Mouse (Mus musculus) CH12.LX (cell line): ENCODE results near the gene Cacna1h. TPM values are rescaled to one million over a fixed set of nuclear protein-coding genes. Genes with fewer than 3 reads are reported as not detected.

Experiments
- DNase-seq: peaks from one replicate; pipeline ENCODE4 v3.0.0-alpha.2; 2013; ENCODE audit errors: extremely low read depth
- H3K27ac ChIP-seq: 2 replicates; pipeline ENCODE4 v1.5.1; 2012; ENCODE audit warnings: low read depth, mild to moderate bottlenecking, control low read depth, moderate library complexity; ENCODE audit not compliant: insufficient read depth
- H3K27me3 ChIP-seq: replicated peaks from 2 replicates; pipeline ENCODE3; 2012; ENCODE audit warnings: inconsistent platforms
- H3K36me3 ChIP-seq, 2 experiments: replicated peaks in 1 of 2; 2 replicates each; pipeline versions ENCODE3 to v1.6.1; 2012; ENCODE audit warnings: inconsistent platforms in 1 of 2, low read length in 1 of 2, mild to moderate bottlenecking in 1 of 2, mixed read lengths in 1 of 2, moderate library complexity in 1 of 2; ENCODE audit not compliant: control insufficient read depth in 1 of 2, insufficient read depth in 1 of 2
- H3K4me1 ChIP-seq, 2 experiments: 2 replicates each; pipeline ENCODE4 v1.6.1; 2012; ENCODE audit warnings: inconsistent platforms in 1 of 2, moderate library complexity in 1 of 2; ENCODE audit not compliant: insufficient read depth in 2 of 2, control insufficient read depth in 1 of 2
- H3K4me2 ChIP-seq: 2 replicates; pipeline ENCODE4 v1.6.1; 2012; ENCODE audit warnings: low read depth, mild to moderate bottlenecking, control low read depth; ENCODE audit not compliant: poor library complexity, insufficient read depth, severe bottlenecking
- H3K4me3 ChIP-seq, 3 experiments: fragments of 150-350 bp in 1 of 3; sonication (generic) in 1 of 3; replicated peaks in 1 of 3; 2 replicates each; pipeline versions ENCODE3 to v1.5.1; 2011 to 2012; ENCODE audit warnings: low read depth in 2 of 3, low read length in 2 of 3, mild to moderate bottlenecking in 2 of 3, moderate library complexity in 2 of 3, control low read depth in 1 of 3, improper control_type of control experiment in 1 of 3, inconsistent platforms in 1 of 3, mixed read lengths in 1 of 3; ENCODE audit not compliant: poor library complexity in 1 of 3
- H3K79me2 ChIP-seq: replicated peaks from 2 replicates; pipeline ENCODE4 v1.6.1; 2012; ENCODE audit warnings: mild to moderate bottlenecking, moderate library complexity; ENCODE audit not compliant: control insufficient read depth, poor library complexity, insufficient read depth, severe bottlenecking; ENCODE audit errors: extremely low read depth
- H3K9ac ChIP-seq: 2 replicates; pipeline ENCODE4 v1.6.1; 2012; ENCODE audit warnings: low read depth, mild to moderate bottlenecking, control low read depth, moderate library complexity; ENCODE audit not compliant: insufficient read depth
- H3K9me3 ChIP-seq: replicated peaks from 2 replicates; pipeline ENCODE3; 2012; ENCODE audit warnings: low read length, inconsistent platforms, mixed read lengths
- ELF1 ChIP-seq: IDR thresholded peaks from 2 replicates; pipeline ENCODE4 v1.6.1; 2014; ENCODE audit warnings: low read depth, mild to moderate bottlenecking, inconsistent platforms, low read length, improper control_type of control experiment
- EP300 ChIP-seq: IDR thresholded peaks from 2 replicates; pipeline ENCODE4 v1.6.1; 2011; ENCODE audit warnings: low read length, improper control_type of control experiment
- ETS1 ChIP-seq: conservative IDR thresholded peaks from 2 replicates; pipeline ENCODE4 v1.6.1; 2012; ENCODE audit warnings: low read depth, mild to moderate bottlenecking, inconsistent platforms, low read length, improper control_type of control experiment, moderate library complexity
- GABPA ChIP-seq: IDR thresholded peaks from 2 replicates; pipeline ENCODE4 v1.6.1; 2012; ENCODE audit warnings: low read depth, low read length, improper control_type of control experiment, inconsistent platforms; ENCODE audit not compliant: insufficient replicate concordance
- HCFC1 ChIP-seq: IDR thresholded peaks from 2 replicates; pipeline ENCODE4 v1.6.1; 2012; ENCODE audit warnings: low read depth, mild to moderate bottlenecking, inconsistent platforms, low read length, improper control_type of control experiment
- JUN ChIP-seq: IDR thresholded peaks from 2 replicates; pipeline ENCODE4 v1.6.1; 2011; ENCODE audit warnings: low read depth, mild to moderate bottlenecking, low read length, improper control_type of control experiment, moderate library complexity; ENCODE audit not compliant: insufficient read depth
- MAX ChIP-seq: IDR thresholded peaks from 2 replicates; pipeline ENCODE4 v1.6.1; 2011; ENCODE audit warnings: low read length, improper control_type of control experiment
- MAZ ChIP-seq: IDR thresholded peaks from 2 replicates; pipeline ENCODE4 v1.6.1; 2012; ENCODE audit warnings: low read depth, mild to moderate bottlenecking, inconsistent platforms, low read length, improper control_type of control experiment, moderate library complexity
- MEF2A ChIP-seq: IDR thresholded peaks from 2 replicates; pipeline ENCODE4 v1.6.1; 2014; ENCODE audit warnings: low read depth, mild to moderate bottlenecking, inconsistent platforms, low read length, improper control_type of control experiment, borderline replicate concordance
- MXI1 ChIP-seq: IDR thresholded peaks from 2 replicates; pipeline ENCODE4 v1.6.1; 2011; ENCODE audit warnings: mild to moderate bottlenecking, low read depth, low read length, improper control_type of control experiment
- MYC ChIP-seq: IDR thresholded peaks from 2 replicates; pipeline ENCODE4 v1.6.1; 2011; ENCODE audit warnings: low read depth, mild to moderate bottlenecking, improper control_type of control experiment, low read length
- NELFE ChIP-seq: IDR thresholded peaks from 2 replicates; pipeline ENCODE4 v1.6.1; 2011; ENCODE audit warnings: low read depth, low read length, improper control_type of control experiment
- NRF1 ChIP-seq: IDR thresholded peaks from 2 replicates; pipeline ENCODE4 v1.6.1; 2014; ENCODE audit warnings: low read depth, mild to moderate bottlenecking, inconsistent platforms, low read length, improper control_type of control experiment, moderate library complexity
- RAD21 ChIP-seq: IDR thresholded peaks from 2 replicates; pipeline ENCODE4 v1.6.1; 2011; ENCODE audit warnings: low read depth, mild to moderate bottlenecking, low read length, improper control_type of control experiment, moderate library complexity
- RCOR1 ChIP-seq: conservative IDR thresholded peaks from 2 replicates; pipeline ENCODE4 v1.6.1; 2012; ENCODE audit warnings: low read depth, mild to moderate bottlenecking, inconsistent platforms, low read length, improper control_type of control experiment
- SIN3A ChIP-seq: IDR thresholded peaks from 2 replicates; pipeline ENCODE4 v1.6.1; 2012; ENCODE audit warnings: low read length, improper control_type of control experiment, inconsistent platforms
- SMC3 ChIP-seq: IDR thresholded peaks from 2 replicates; pipeline ENCODE4 v1.6.1; 2011; ENCODE audit warnings: low read depth, low read length, improper control_type of control experiment
- TCF12 ChIP-seq: IDR thresholded peaks from 2 replicates; pipeline ENCODE4 v1.6.1; 2014; ENCODE audit warnings: low read depth, mild to moderate bottlenecking, inconsistent platforms, low read length, improper control_type of control experiment
- UBTF ChIP-seq: IDR thresholded peaks from 2 replicates; pipeline ENCODE4 v1.6.1; 2012; ENCODE audit warnings: low read depth, mild to moderate bottlenecking, inconsistent platforms, low read length, improper control_type of control experiment, moderate library complexity
- USF1 ChIP-seq: IDR thresholded peaks from 2 replicates; pipeline ENCODE4 v1.6.1; 2014; ENCODE audit warnings: low read depth, mild to moderate bottlenecking, inconsistent platforms, low read length, improper control_type of control experiment
- USF2 ChIP-seq: conservative IDR thresholded peaks from 2 replicates; pipeline ENCODE4 v1.6.1; 2011; ENCODE audit warnings: low read depth, low read length, improper control_type of control experiment
- ZC3H11A ChIP-seq: IDR thresholded peaks from 2 replicates; pipeline ENCODE4 v1.6.1; 2012; ENCODE audit warnings: low read depth, mild to moderate bottlenecking, inconsistent platforms, low read length, improper control_type of control experiment
- ZMIZ1 ChIP-seq: IDR thresholded peaks from 2 replicates; pipeline ENCODE4 v1.6.1; 2012; ENCODE audit warnings: low read depth, mild to moderate bottlenecking, inconsistent platforms, low read length, improper control_type of control experiment
- ZNF384 ChIP-seq: IDR thresholded peaks from 2 replicates; pipeline ENCODE4 v1.6.1; 2012; ENCODE audit warnings: low read depth, low read length, improper control_type of control experiment, inconsistent platforms
- dilution Hi-C: fragments of 300-500 bp; cut with MboI; formaldehyde crosslinking; loops from 2 replicates; pipeline ENCODE4 v1.14.3; 2020; ENCODE audit warnings: low sequenced_read_pairs; ENCODE audit not compliant: extremely low pct_unique_long_range_greater_than_20kb, extremely low pct_ligation_motif_present
- in situ Hi-C: fragments of 300-500 bp; cut with MboI; formaldehyde crosslinking; loops from 3 replicates; pipeline ENCODE4 v1.14.3; 2019; ENCODE audit warnings: low sequenced_read_pairs, low pct_ligation_motif_present, low pct_unique_long_range_greater_than_20kb, mixed read lengths
- polyA plus RNA-seq: library from polyadenylated mRNA; unstranded; fragments of >175 nt; gene quantifications from 2 replicates; pipeline ENCODE4 v1.2.1, GENCODE M21; 2012; ENCODE audit warnings: low read depth; ENCODE audit not compliant: insufficient read length
- total RNA-seq, 2 experiments: library from RNA; depleted of rRNA; stranded (reverse); fragments of 300-350 nt in 1 of 2; fragments of >200 nt in 1 of 2; gene quantifications; 2 replicates each; pipeline ENCODE4 v1.2.3; 2012 to 2014

Cacna1h gene
- total and polyA plus RNA-seq, 3 experiments = 0.04 to 0.21 (median 0.21) TPM

GRCm38 (mm10) chr17:25429240-25429639, 4.3 kb downstream of the Cacna1h start:
- H3K4me1 ChIP-seq = peaks cover 18 to 41% of the 10 kb centered on the region in 2 experiments
- in situ Hi-C loops (no loop called here), dilution Hi-C loops (no loop called here)
- TF ChIP-seq USF1 (no peak), TCF12 (no peak), ELF1 (no peak), SMC3 (no peak), GABPA (no peak), NRF1 (no peak), ZC3H11A (no peak), MAZ (no peak), MEF2A (no peak), JUN (no peak), ZNF384 (no peak), RCOR1 (no peak), SIN3A (no peak), MYC (no peak), UBTF (no peak), ETS1 (no peak)
- no peak overlapping the region for H3K4me3 ChIP-seq
- H3K9ac ChIP-seq = no peak overlapping the region
- H3K27ac ChIP-seq = no peak overlapping the region
- DNase-seq = no peak
- peaks cover 92% of the 10 kb centered on the region for H3K27me3 ChIP-seq
- H3K36me3 ChIP-seq = no peaks in the 10 kb centered on the region
- no peak overlapping the region for H3K4me2 ChIP-seq
- peaks cover 3% of the 10 kb centered on the region for H3K9me3 ChIP-seq
- H3K79me2 ChIP-seq = no peaks in the 10 kb centered on the region

GRCm38 (mm10) chr17:25427441-25427840, 6.1 kb downstream of the Cacna1h start:
- TF ChIP-seq MAX (no peak), EP300 (no peak), MXI1 (no peak), ZNF384 (no peak), MEF2A (no peak), HCFC1 (no peak), NELFE (no peak), ZMIZ1 (no peak), RCOR1 (no peak), JUN (no peak), USF2 (no peak), MYC (no peak), MAZ (no peak), RAD21 (no peak)
- no peak overlapping the region for H3K4me3 ChIP-seq
- peaks cover 93% of the 10 kb centered on the region for H3K27me3 ChIP-seq
- no peaks in the 10 kb centered on the region for H3K79me2 ChIP-seq
- dilution Hi-C loops (no loop called here), in situ Hi-C loops (no loop called here)
- H3K4me1 ChIP-seq = peaks cover 18 to 35% of the 10 kb centered on the region in 2 experiments
- H3K9ac ChIP-seq = no peak overlapping the region
- H3K4me2 ChIP-seq = no peak overlapping the region
- no peak overlapping the region for H3K27ac ChIP-seq
- no peaks in the 10 kb centered on the region for H3K36me3 ChIP-seq
- no peaks in the 10 kb centered on the region for H3K9me3 ChIP-seq
- DNase-seq = no peak
